Mouse (Mus musculus) B cell, adult 62 days (primary cell): ENCODE measurements around the gene Calcoco1. TPM values are rescaled to one million over a fixed set of nuclear protein-coding genes. Genes with fewer than 3 reads are reported as not detected.

ENCODE experiments used
- total RNA-seq: library from RNA; stranded (reverse); gene quantifications from 4 replicates; pipeline ENCODE4 v1.2.4, GENCODE M21; 2023

Gene Calcoco1
- total RNA-seq: 46.4 to 65.2 TPM (median 57.8 TPM) in 4 replicates

DNA sequence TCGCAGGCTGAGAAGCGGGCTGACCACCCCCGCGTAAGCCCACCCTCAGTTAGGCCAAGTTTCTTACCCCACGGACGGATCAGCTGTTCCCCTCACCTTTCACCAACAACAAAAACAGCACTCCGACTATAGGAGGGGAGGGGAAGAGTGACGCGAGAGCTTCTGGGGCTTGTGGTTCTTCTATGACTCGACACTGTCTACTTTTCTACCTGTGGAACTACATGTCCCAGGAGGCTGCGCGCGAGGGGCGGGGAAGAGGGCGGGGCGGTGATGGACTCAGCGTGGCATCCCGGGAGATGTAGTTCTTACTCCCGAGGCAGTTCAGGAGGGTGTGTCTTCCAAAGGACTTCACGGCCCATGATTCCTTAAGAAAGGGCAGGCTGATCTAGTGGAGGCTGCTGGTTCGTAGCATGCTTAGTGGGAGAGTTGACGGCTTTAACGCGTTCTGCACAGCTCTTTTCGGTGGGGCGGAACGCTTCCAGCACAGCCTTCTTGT, at the start of gene Calcoco1:
Gene Calcoco1, minus strand, starts transcription at position 199 of the 496 bp plus-strand sequence.

GRCm38 (mm10) chr15:102672215-102673071, 49.5 kb downstream of the Calcoco1 start, which contains the start of gene Atp5g2:
TSS of gene Atp5g2 (minus strand) at chr15:102672352.

Other genes with a start within 250 kb of the Calcoco1 start
- gene Gm10337, start 218.5 kb downstream of the Calcoco1 start, total RNA-seq: 8.3 to 18.6 TPM (median 11.2 TPM) in 3 of 4 replicates, not detected in the other
- gene Map3k12, start 205.1 kb downstream of the Calcoco1 start, total RNA-seq: 0.88 to 1.8 TPM (median 1.1 TPM) in 4 replicates
- 41.6 to 48.9 TPM (median 44.6 TPM) in 4 replicates for gene Tarbp2, start 204.0 kb downstream of the Calcoco1 start, total RNA-seq
- 17.0 to 20.3 TPM (median 18.8 TPM) in 4 replicates for gene Npff, start 197.2 kb downstream of the Calcoco1 start, total RNA-seq
- gene Gm28047, start 97.1 kb downstream of the Calcoco1 start, total RNA-seq: 3.7 TPM in 1 of 4 replicates, not detected in the others
- 121 to 148 TPM (median 133 TPM) in 4 replicates for gene Atf7, start 96.7 kb downstream of the Calcoco1 start, total RNA-seq
- gene Atp5g2, start 49.8 kb downstream of the Calcoco1 start, total RNA-seq: 6.0 to 12.5 TPM (median 10.4 TPM) in 4 replicates
- gene Hoxc13, start 198.9 kb upstream of the Calcoco1 start, total RNA-seq: not detected in 4 replicates
- not detected in 4 replicates for gene Hoxc12, start 214.6 kb upstream of the Calcoco1 start, total RNA-seq
- not detected in 4 replicates for gene Hoxc11, start 232.2 kb upstream of the Calcoco1 start, total RNA-seq
- gene Hoxc10, start 244.6 kb upstream of the Calcoco1 start, total RNA-seq: not detected in 4 replicates
- gene Hoxc5, start 245.3 kb upstream of the Calcoco1 start, total RNA-seq: not detected in 4 replicates